Mouse (Mus musculus) lung, embryonic 16.5 days (tissue): ENCODE data around the gene Rassf3. TPM values are rescaled to one million over a fixed set of nuclear protein-coding genes. Genes with fewer than 3 reads are reported as not detected.
A peak's percentile ranks its signal among the peaks of the same experiment; 100 is the strongest.

ENCODE experiments used
- ATAC-seq: fragments of 200-750 bp; cut with Nextera tagmentation; 2 replicates; pipeline ENCODE4 v1.8.0; 2017; ENCODE audit warnings: low read depth, mild to moderate bottlenecking, moderate library complexity
- H3K27ac ChIP-seq: fragments of 300-500 bp; sonication (generic); 2 replicates; pipeline ENCODE4 v1.5.1; 2014; ENCODE audit warnings: mild to moderate bottlenecking, control low read depth, low read length
- H3K27me3 ChIP-seq: fragments of 300-500 bp; sonication (generic); 2 replicates; pipeline ENCODE4 v1.6.1; 2014; ENCODE audit warnings: low read depth, low read length, mixed read lengths; ENCODE audit not compliant: control insufficient read depth, insufficient read depth
- H3K36me3 ChIP-seq: fragments of 300-500 bp; sonication (generic); 2 replicates; pipeline ENCODE4 v1.6.1; 2014; ENCODE audit warnings: low read length; ENCODE audit not compliant: control insufficient read depth, insufficient read depth
- H3K4me1 ChIP-seq: fragments of 300-500 bp; sonication (generic); replicated peaks from 2 replicates; pipeline ENCODE4 v1.6.1; 2014; ENCODE audit warnings: low read length, mixed read lengths; ENCODE audit not compliant: control insufficient read depth, insufficient read depth
- H3K4me2 ChIP-seq: fragments of 300-500 bp; sonication (generic); 2 replicates; pipeline ENCODE4 v1.6.1; 2014; ENCODE audit warnings: low read depth, low read length, control low read depth
- H3K4me3 ChIP-seq: fragments of 300-500 bp; sonication (generic); 2 replicates; pipeline ENCODE4 v1.5.1; 2014; ENCODE audit warnings: mild to moderate bottlenecking, low read length, control low read depth
- H3K9ac ChIP-seq: fragments of 300-500 bp; sonication (generic); 2 replicates; pipeline ENCODE4 v1.6.1; 2014; ENCODE audit warnings: low read length, control low read depth
- H3K9me3 ChIP-seq: fragments of 300-500 bp; sonication (generic); 2 replicates; pipeline ENCODE4 v1.6.1; 2016; ENCODE audit warnings: low read length; ENCODE audit not compliant: control insufficient read depth
- WGBS: fragments of 180-500 bp; shearing (Covaris S2); extraction: QIAGEN DNeasy Blood & Tissue Kit; methylation state at CpG from one replicate; pipeline ENCODE4 v1.1.7; 2014; 5-methylcytosine and 5-hydroxymethylcytosine counted together
- polyA plus RNA-seq: library from polyadenylated mRNA; unstranded; fragments of >200 nt; fragmentation: Nextera tagmentation; extraction: Ambion mirVana; gene quantifications from 2 replicates; pipeline ENCODE4 v1.2.1, GENCODE M21; 2015

Gene Rassf3
- polyA plus RNA-seq, 1 experiment from 2014 or later = 19.7 TPM

GRCm38 (mm10) chr10:121386347-121386746, 89.8 kb downstream of the Rassf3 start:
- H3K9ac ChIP-seq = no peak overlapping the region
- H3K27ac ChIP-seq = peak overlapping the region; percentile 16; the same call in 1 of the 2 replicates
- H3K36me3 ChIP-seq = peaks cover 26% of the 10 kb centered on the region
- no peaks in the 10 kb centered on the region for H3K9me3 ChIP-seq
- H3K4me2 ChIP-seq = no peak overlapping the region
- H3K4me1 ChIP-seq = peaks cover 8% of the 10 kb centered on the region
- H3K4me3 ChIP-seq = no peak overlapping the region
- WGBS = 15% methylated on average over 9 of the region's 9 CpGs
- ATAC-seq = peak; percentile 40
- no peaks in the 10 kb centered on the region for H3K27me3 ChIP-seq

- 0 out of 2 replicates have a peak, but pooled peaks have one; percentile 34 for ATAC-seq
- H3K27ac ChIP-seq = no peak overlapping the region
- 69% methylated on average over 6 of the region's 6 CpGs for WGBS
- H3K9ac ChIP-seq = no peak overlapping the region
- H3K9me3 ChIP-seq = no peaks in the 10 kb centered on the region
- H3K27me3 ChIP-seq = no peaks in the 10 kb centered on the region
- peaks cover 29% of the 10 kb centered on the region for H3K36me3 ChIP-seq
- H3K4me1 ChIP-seq = peaks cover 8% of the 10 kb centered on the region
- no peak overlapping the region for H3K4me3 ChIP-seq
- no peak overlapping the region for H3K4me2 ChIP-seq
Measured at GRCm38 (mm10) chr10:121385695-121386094, 90.5 kb downstream of the Rassf3 start.

GRCm38 (mm10) chr10:121384710-121385109, 91.4 kb downstream of the Rassf3 start:
- peaks cover 8% of the 10 kb centered on the region for H3K4me1 ChIP-seq
- no peak overlapping the region for H3K4me2 ChIP-seq
- H3K27me3 ChIP-seq = no peaks in the 10 kb centered on the region
- ATAC-seq = no peak
- H3K36me3 ChIP-seq = peaks cover 31% of the 10 kb centered on the region
- H3K4me3 ChIP-seq = no peak overlapping the region
- no peak overlapping the region for H3K9ac ChIP-seq
- no peaks in the 10 kb centered on the region for H3K9me3 ChIP-seq
- 86% methylated on average over 13 of the region's 13 CpGs for WGBS
- no peak overlapping the region for H3K27ac ChIP-seq

GRCm38 (mm10) chr10:121381280-121381679, 94.9 kb downstream of the Rassf3 start:
- Histone ChIP-seq H3K4me3 (no peak overlapping the region), H3K27me3 (no peaks in the 10 kb centered on the region), H3K36me3 (peaks cover 40% of the 10 kb centered on the region), H3K4me1 (peaks cover 4% of the 10 kb centered on the region), H3K4me2 (no peak overlapping the region), H3K9me3 (0 out of 2 replicates have a peak, but pooled peaks cover 2% of the 10 kb centered on the region), H3K9ac (no peak overlapping the region), H3K27ac (no peak overlapping the region)
- 0 out of 2 replicates have a peak, but pooled peaks have one; percentile 16 for ATAC-seq
- 78% methylated on average over 18 of the region's 18 CpGs for WGBS

- no peaks in the 10 kb centered on the region for H3K27me3 ChIP-seq
- H3K4me3 ChIP-seq = no peak overlapping the region
- ATAC-seq = no peak
- no peak overlapping the region for H3K4me2 ChIP-seq
- no peak overlapping the region for H3K27ac ChIP-seq
- H3K9me3 ChIP-seq = 0 out of 2 replicates have a peak, but pooled peaks cover 2% of the 10 kb centered on the region
- WGBS = 99% methylated on average over 3 of the region's 3 CpGs
- no peaks in the 10 kb centered on the region; the same call in 1 of the 2 replicates for H3K4me1 ChIP-seq
- H3K36me3 ChIP-seq = peaks cover 36% of the 10 kb centered on the region
- H3K9ac ChIP-seq = no peak overlapping the region
Measured at GRCm38 (mm10) chr10:121379387-121379786, 96.8 kb downstream of the Rassf3 start.

- Histone ChIP-seq H3K36me3 (peaks cover 32% of the 10 kb centered on the region), H3K4me3 (no peak overlapping the region), H3K9me3 (0 out of 2 replicates have a peak, but pooled peaks cover 2% of the 10 kb centered on the region), H3K27me3 (no peaks in the 10 kb centered on the region), H3K4me2 (no peak overlapping the region), H3K4me1 (no peaks in the 10 kb centered on the region; the same call in 1 of the 2 replicates), H3K27ac (no peak overlapping the region), H3K9ac (no peak overlapping the region)
- ATAC-seq = no peak
- 76% methylated on average over 24 of the region's 24 CpGs for WGBS
Measured at GRCm38 (mm10) chr10:121376530-121377271, 99.4 kb downstream of the Rassf3 start.

GRCm38 (mm10) chr10:121375649-121376493, 100.3 kb downstream of the Rassf3 start:
- 72% methylated on average over 24 of the region's 24 CpGs for WGBS
- H3K4me2 ChIP-seq = no peak overlapping the region
- ATAC-seq = no peak
- no peak overlapping the region for H3K4me3 ChIP-seq
- no peaks in the 10 kb centered on the region for H3K27me3 ChIP-seq
- no peak overlapping the region for H3K27ac ChIP-seq
- no peaks in the 10 kb centered on the region; the same call in 1 of the 2 replicates for H3K4me1 ChIP-seq
- H3K36me3 ChIP-seq = peaks cover 25% of the 10 kb centered on the region
- H3K9me3 ChIP-seq = 0 out of 2 replicates have a peak, but pooled peaks cover 2% of the 10 kb centered on the region
- H3K9ac ChIP-seq = no peak overlapping the region

- Histone ChIP-seq H3K36me3 (peaks cover 24% of the 10 kb centered on the region), H3K4me3 (no peak overlapping the region), H3K27ac (no peak overlapping the region), H3K4me1 (no peaks in the 10 kb centered on the region; the same call in 1 of the 2 replicates), H3K4me2 (no peak overlapping the region), H3K27me3 (no peaks in the 10 kb centered on the region), H3K9ac (no peak overlapping the region), H3K9me3 (0 out of 2 replicates have a peak, but pooled peaks cover 2% of the 10 kb centered on the region)
- peak; percentile 51 for ATAC-seq
- 77% methylated on average over 17 of the region's 17 CpGs for WGBS
Measured at GRCm38 (mm10) chr10:121374693-121375620, 101.2 kb downstream of the Rassf3 start.
